Mouse (Mus musculus) fibroblast of lung, adult 2 months (primary cell): ENCODE measurements around the gene Nemp2.
"Not testable (repeated sequence)": the region's sequence is repeated elsewhere in the genome, so short reads cannot be mapped to it uniquely, and the experiment has no call there.

Experiments used
- DNase-seq: peaks from one replicate; pipeline ENCODE4 v3.0.0-alpha.2; 2011; ENCODE audit warnings: low read depth

Gene Nemp2

DNA sequence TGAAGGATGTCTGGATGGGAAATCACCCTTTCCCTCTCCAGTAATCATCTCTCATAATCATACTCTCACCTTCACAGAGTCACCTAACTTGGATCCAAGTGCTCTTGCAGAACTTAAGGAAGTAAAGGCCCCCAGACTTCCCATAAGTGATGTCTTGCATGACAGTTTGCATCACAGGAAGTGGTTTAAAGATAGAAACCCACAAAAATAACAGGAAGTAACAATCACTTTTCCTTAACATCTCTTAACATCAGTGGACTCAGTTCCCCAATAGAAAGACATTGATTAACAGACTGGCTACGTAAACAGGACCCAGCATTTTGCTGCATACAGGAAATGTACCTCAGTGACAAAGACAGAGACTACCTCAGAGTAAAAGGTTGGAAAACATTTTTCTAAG is 22.9 kb downstream of the Nemp2 start:
- DNase-seq, result no peak

DNA sequence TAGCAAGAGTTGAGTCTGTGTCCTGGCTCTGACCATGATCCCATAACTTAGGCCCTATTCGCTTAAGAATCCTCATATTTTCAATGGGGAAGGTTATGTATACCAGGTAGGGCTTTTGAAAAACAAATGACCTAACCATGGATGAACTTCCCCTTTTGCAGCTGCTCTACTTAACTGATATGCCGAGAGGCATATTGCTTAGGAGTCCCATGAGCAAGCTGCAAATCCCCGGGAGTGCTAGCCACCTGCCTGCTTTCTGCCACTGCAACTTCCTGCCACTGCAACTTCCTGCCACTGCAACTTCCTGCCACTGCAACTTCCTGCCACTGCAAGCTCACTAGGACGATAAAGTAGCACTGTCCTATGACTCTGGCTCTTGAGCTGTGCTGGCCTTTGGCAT is 24.6 kb downstream of the Nemp2 start:
- no peak for DNase-seq

DNA sequence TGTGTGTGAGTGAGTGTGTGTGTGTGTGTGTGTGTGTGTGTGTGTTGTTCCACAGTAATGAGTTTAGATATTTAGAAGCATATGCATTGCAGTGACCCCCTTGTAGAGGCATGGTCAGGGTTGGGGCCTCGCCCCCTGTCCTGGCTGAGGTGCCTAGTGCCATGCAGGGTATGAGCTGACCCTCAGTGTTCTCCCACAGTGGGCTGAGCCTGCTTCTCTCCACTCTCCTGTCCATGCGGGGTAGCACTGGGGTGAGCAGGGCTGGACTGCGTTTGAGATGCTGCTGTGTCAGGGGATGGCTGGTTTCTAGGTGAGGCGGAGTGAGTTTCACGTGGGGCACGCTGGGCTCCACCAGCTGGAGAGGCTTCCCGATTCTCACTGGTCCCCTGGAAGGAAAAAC is 27.7 kb downstream of the Nemp2 start:
- DNase-seq, result no peak

DNA sequence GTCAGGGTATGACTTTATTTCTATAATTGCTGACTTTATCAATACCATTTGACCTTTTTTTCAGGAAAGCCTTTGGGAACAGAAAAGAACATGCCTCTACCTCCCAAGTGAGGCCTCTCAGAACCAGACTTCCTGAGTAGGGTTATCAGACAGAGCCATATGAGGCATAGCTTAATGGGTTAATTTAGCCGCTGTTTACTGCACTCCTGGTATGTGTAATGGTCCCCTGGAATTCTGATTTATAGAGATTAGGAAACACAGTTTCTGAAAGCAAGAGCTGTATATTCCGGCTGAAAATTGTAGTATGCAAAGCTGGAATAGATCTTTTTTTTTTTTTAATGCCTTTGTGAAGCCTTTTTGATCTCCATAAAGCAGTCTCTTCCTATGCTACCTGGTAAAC is 29.8 kb downstream of the Nemp2 start:
- DNase-seq, result no peak

DNA sequence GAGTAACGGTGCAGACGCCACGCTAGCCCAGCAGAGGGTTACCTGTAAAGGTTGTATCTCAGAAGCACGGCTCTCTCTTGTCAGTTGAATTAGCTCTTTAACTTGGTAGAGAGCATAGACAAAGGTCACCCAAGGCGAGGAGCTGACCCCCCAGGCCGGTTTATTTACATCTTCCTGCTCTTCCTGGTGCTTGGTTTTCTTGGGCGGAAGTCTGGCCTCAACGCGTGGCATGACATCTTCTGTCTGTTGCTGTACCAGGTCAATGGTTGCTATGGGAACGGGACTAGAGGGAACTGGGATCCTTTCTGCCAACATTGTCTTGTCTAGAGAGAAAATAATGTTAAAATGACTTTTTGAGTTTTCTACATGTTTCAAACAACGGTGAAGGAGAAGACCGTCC is 30.3 kb downstream of the Nemp2 start:
- DNase-seq, result no peak

DNA sequence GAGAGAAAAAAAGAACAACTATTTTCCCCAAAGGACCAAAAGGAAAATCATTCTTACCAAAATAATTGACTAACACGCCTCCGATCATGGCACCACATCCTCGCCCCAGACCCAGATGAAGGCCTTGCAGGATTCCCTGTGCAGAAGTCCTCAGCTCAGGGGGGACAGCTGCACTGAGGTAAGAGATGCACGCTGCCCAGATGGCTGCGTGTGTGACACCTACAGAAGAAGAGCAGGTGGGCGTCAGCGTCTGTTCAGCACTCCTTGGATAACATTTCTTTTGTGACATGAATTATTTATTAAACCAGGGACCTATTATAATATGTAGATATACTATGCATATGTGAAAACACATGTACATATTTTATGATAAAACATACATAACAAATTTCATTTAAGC is 32.7 kb downstream of the Nemp2 start:
- DNase-seq, result no peak

DNA sequence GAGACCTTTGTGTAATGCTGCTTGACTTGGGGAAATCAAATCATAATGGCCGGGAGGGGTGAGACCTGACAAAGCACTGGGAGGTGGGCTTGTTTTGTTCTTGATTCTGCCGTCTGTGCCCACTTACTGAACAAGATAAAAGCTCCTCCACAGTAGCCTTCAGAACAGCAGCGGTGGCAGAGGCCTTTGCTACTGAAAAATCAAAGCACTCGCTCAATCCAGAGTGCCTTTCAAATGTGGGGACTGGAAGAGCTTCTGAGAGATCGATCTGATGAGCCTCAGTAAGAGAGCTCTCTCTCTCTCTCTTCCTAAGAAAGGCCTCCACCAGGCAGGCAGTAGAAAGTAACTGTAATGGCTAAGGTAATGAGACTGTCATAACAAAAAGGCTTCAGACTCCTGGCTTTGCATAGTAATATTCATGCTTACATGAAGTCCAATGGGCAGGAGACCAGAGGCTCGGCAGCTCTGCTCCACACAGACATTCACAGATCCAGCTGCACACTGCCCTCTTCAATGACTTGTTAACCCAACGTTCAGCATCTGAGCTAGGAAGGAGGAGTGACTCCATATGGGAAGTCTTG is 38.3 kb downstream of the Nemp2 start:
- no peak for DNase-seq

DNA sequence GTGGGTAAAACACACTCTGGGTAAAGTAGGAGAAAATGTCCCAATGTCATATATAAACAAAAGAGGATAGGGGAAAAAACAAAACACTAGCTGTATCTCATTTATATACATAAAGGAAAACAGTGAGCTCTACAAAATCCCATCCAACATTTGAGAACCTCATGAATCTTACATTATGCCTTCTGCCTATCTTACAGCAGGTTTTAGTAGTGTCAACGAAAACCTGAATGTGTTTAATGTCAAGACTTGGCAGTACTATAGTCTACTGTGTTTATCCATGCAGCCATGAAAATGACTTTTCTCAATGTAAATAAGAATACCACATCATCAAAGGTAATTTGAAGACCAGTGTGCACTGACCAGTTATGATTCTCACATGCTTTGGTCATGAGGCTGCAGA is 39.4 kb downstream of the Nemp2 start:
- DNase-seq, result no peak

DNA sequence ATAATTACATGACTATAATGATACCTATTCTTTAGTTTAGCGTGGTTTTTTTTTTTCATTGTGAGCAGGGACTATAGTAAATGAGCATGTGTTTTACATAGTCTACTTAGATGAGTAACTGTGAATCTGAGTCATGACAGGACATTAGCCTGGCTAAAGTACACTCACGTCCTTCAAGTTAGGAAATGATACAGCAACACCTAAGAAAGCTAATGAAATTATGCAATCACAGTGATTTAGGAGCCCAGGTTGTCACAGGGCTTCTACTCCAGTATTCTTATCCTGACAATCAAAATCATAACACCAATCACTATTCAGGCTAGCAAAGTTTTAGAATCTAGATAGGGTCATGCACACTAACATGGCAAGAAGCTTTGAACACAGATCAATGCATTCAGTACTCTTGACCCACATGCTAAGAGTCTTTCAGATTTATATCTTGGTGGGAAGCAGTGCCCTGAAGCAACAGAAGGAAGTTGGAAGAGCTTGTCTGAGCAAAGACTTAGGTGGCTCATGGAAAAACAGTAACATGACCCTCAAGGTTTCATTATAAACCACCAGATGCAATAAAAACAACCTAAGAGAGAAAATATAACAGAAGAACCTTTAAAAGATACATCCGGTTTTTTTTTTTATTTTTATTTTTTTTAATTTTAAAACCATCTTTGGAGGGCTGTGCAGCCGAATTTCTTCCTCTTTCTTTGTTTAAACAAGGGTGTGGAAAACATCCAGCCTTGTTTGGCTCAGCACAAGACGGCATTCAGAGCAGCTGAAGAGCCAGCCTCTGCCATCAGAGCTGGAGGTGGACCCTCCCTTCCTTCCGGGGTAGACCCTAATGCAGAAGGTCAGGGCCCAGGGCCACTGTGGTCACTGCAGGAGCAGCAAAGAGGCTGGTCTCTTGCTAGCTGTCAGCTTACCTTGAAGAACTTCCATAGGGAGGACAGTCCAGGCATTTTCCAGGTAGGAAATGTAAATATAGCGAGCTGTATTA is 45.4 kb downstream of the Nemp2 start:
- no peak for DNase-seq

DNA sequence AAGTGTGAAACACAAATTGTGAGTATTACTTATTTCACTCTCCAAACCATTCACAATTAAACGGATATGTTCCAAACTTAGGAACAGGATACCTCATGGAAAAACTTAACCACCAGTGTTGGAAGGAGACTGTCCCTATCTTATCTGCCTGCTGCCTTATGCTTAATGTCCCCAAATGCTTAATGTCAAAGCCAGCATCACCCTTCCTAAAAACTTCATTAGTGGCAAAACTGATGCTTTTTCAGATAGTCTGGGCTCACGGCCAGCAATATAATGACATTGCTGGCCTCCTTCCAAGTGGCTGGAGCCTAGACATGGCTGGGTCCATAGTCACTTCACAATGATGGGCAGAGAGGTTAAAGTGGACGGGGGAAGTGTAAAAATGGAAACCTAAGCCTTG is 46.1 kb downstream of the Nemp2 start:
- no peak for DNase-seq

DNA sequence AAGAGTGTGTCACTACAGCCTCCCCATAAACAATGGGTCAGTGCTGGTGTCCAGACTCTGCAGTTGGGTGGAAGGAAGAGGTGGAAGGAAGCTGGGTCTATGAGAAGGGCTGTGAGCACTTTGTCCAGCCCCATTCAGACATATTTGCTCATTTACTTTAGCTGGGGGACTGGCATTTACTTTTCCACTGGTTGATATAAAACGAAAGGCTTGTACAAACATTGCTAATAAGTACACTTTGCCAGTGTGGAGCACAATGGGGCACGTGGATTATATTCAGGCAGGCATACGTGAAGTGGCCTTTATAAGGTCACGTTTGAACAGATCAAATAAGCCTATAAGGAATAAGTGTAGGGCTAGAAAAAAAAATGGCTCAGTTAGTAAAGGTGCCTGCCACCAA is 53.0 kb downstream of the Nemp2 start:
- no peak for DNase-seq

DNA sequence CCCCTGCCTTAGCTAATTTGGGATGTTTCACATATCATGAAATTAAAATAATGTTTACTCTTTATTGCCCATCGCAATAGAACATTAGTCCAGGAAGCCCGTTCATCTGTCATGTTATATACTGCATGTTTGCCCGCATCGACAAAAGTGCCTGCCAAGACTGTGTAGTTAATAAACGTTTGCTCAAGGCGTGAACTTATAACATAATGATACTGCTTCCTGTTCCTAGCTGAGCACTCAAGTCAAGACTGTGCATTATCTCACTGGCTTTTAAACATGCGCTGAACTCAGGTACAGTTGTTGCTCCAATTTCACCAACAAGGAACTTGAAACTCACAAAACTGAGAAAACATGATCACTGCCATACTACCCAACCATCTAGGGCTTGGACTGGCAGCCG is 57.1 kb downstream of the Nemp2 start:
- DNase-seq, result no peak

DNA sequence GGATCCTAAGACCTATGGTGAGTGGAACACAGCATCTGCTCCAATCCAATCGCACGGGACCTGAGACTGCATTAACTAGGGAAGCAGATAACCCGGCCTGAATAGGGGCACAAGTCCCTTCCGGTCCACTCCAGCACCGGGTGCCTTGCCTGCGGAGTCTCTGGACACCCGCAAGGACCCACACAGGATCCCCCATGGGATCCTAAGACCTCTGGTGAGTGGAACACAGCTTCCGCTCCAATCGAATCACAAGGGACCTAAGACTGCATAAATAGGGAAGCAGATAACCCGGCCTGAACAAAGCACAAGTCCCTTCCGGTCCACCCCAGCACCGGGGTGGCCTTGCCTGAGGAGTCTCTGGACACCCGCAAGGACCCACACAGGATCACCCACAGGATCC is 64.0 kb downstream of the Nemp2 start:
- DNase-seq, result not testable (repeated sequence)
